Mouse (Mus musculus): ENCODE measurements at regions not wholly inside any gene's neighbourhood (a gene's known extent, or its start where the extent isn't known, plus 50 kb on each side); places are given as distances from the start of the nearest gene placed in this dataset.

- TF ChIP-seq CTCF (IDR thresholded peaks at IDR 0.05; ENCODE audit: control insufficient read depth, insufficient read depth, insufficient replicate concordance, low read depth, low read length) (no peak), POLR2A (IDR thresholded peaks at IDR 0.05; ENCODE audit: control insufficient read depth, low read depth, low read length) (no peak)
Measured at GRCm38 (mm10) chr3:117225041-117225440, 135.6 kb downstream of the Plppr4 start.
